Mouse (Mus musculus): ENCODE results near the gene Cox6a1. TPM values are rescaled to one million over a fixed set of nuclear protein-coding genes. Genes with fewer than 3 reads are reported as not detected.
"Not testable (repeated sequence)": the region's sequence is repeated elsewhere in the genome, so short reads cannot be mapped to it uniquely, and the experiment has no call there.

Gene Cox6a1
- polyA plus RNA-seq, 1 experiment from 2014 or later: 861 TPM

DNA sequence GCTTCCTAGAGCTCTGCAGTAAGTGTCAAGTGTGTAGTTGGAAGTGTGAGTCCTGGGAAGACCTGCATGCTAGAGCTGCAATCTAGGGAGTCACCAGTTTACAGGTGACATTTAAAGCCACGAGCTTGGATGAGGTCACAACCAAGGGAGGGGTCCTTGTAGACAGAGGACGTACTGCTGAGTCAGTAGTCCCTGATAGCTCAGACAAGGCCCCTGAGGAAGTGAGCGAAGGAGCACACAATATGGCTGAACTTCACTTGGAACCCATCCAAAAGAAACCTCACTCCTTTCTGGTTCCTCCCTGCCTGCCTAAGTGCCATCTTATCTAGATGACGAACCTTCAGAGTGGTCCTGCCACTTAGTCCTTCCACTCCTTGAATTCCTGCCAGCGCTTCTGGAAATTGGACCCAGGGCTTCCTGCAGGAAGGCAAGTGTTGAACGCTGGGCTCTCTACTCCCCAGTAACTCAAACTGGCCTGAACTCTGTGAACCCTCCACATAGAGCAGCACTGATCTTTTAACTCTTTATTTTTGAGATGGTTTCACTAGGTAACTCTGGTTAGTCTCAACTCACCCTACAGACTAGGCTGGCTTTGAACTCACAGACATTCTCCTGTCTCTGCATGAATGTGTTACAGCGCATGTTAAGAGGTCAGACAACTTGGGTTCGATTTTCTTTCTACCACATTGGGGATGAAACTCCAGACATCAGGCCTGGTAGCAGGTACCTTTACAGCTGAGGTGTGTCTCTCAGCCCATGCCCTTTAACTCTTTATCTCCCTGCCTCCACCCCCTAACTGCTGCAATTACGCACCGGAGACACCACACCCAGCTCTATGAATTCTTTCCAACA, 35.7 kb downstream of the Cox6a1 start:
- no peak overlapping the region for H3K4me3 ChIP-seq
- H3K9me3 ChIP-seq (replicated peaks): no peaks in the 10 kb centered on the region
- no peaks in the 10 kb centered on the region for H3K36me3 ChIP-seq
- peaks cover 4% of the 10 kb centered on the region for H3K27me3 ChIP-seq (ENCODE audit: low read depth, poor library complexity, severe bottlenecking)
- no peak overlapping the region for H3K27ac ChIP-seq (replicated peaks)
- DNase-seq (ENCODE audit: low spot score): no peak
- H3K4me1 ChIP-seq: peaks cover 32% of the 10 kb centered on the region
- 81% methylated on average over 10 of the region's 10 CpGs for WGBS

DNA sequence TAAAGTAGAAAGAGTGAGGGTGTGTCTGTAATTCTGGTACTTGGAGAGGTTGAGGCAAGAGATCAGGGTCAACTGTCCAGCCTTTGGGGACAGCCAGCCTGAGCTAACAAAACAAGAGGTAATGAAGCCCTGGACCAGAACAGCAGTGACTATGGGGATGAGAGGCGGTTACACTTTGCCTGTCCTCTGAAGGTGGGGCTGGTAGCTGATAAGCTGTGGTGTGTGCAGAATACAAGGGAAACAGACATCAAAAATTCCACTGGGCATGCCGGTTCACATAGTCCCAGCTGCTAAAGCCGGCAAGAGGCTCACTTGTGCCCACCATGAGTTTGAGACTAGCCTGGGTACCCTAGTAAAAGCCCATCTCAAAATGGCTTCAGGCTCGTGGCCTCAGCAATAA, 36.4 kb downstream of the Cox6a1 start:
- Histone ChIP-seq H3K4me1 (peaks cover 25% of the 10 kb centered on the region), H3K9me3 (replicated peaks) (no peaks in the 10 kb centered on the region), H3K4me3 (no peak overlapping the region), H3K36me3 (no peaks in the 10 kb centered on the region), H3K27ac (replicated peaks) (no peak overlapping the region), H3K27me3 (ENCODE audit: low read depth, poor library complexity, severe bottlenecking) (no peaks in the 10 kb centered on the region)
- DNase-seq (ENCODE audit: low spot score): no peak
- WGBS: 79% methylated on average over 4 of the region's 4 CpGs

DNA sequence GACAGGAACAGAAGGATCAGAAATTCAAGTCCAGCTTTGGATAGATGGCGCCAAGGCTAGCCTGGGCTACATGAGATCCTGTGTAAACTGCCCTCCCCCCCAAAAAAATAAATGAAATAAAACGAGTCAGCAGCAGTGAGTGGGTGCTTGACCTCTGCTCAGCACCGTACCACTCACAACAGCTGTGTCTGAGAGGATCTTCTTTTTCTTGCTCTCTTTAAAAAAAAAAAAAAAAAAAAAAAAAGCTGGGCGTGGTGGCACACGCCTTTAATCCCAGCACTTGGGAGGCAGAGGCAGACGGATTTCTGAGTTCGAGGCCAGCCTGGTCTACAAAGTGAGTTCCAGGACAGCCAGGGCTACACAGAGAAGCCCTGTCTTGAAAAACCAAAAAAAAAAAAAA, 46.6 kb downstream of the Cox6a1 start:
- not testable (repeated sequence) for DNase-seq (ENCODE audit: low spot score); H3K27ac ChIP-seq (replicated peaks); H3K9me3 ChIP-seq (replicated peaks)
- H3K4me3 ChIP-seq: peak overlapping the region; percentile 94; the same call in 1 of the 2 replicates
- 87% methylated on average over 7 of the region's 7 CpGs for WGBS
- peaks cover 26% of the 10 kb centered on the region for H3K36me3 ChIP-seq
- H3K4me1 ChIP-seq: peaks cover 31% of the 10 kb centered on the region
- peaks cover 17% of the 10 kb centered on the region for H3K27me3 ChIP-seq (ENCODE audit: low read depth, poor library complexity, severe bottlenecking)

DNA sequence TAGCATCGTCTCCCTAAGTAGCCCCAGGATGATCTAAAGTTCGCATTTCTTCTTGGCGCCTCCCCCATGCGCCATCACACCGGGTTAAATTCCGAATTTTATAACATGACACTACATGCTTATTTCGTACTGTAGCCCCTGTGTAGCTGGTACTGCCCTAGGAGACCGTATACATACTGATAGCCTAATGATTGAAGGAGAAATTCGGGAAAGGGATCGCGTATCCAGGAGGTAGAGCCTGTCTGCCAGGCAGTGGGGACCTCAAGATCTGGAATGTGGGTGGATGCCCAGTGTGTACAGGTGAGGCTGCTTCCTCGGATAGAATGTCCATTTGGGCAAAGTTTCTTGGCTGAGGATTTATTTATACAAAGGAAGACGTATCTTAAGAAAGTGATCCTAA, 47.2 kb downstream of the Cox6a1 start:
- H3K9me3 ChIP-seq (replicated peaks): no peaks in the 10 kb centered on the region
- H3K4me3 ChIP-seq: peak overlapping the region; percentile 94
- no peak for DNase-seq (ENCODE audit: low spot score)
- peaks cover 31% of the 10 kb centered on the region for H3K4me1 ChIP-seq
- peaks cover 17% of the 10 kb centered on the region for H3K27me3 ChIP-seq (ENCODE audit: low read depth, poor library complexity, severe bottlenecking)
- 34% methylated on average over 13 of the region's 13 CpGs for WGBS
- H3K27ac ChIP-seq (replicated peaks): peak overlapping the region; percentile 93
- H3K36me3 ChIP-seq: peaks cover 31% of the 10 kb centered on the region

DNA sequence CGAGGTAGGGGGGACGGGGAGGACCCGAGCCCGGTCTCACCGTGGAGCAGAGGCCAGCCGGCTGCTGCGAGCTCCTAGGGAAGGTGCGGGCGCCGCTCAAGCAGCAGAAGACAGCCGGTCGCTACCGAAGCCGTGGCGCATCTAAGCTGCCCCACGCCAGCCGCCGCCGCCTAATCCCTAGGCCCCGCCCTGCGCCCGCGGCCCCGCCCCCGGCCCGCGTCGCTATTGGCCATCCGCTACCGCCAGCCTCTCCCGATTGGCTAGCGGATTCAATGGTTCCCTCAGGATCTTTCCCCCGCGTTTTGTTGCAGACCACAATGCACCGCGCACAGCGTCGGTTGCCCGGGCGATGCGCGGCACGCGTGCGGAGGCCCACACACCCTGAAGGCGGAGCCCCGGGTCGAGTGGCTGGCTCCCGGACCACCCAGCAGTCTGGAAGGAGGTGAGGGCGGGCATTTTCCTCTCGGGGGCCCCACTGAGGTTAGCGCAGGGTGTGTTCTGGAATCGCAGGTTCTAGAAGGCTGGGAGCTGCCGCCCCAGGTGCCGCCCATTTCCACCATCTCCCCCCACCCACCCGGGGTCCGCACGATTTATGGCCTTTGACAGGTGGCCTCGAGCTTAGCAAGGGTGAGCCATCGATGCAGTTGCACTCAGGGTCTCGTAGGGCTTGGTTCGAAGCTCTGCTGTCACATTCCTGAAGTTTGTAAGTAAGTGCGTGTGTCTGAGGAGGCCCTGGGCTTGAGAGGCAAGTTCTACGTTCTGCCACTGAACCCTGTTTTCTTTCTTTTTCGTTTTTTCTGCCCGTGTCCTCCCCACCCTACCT, 47.8 kb downstream of the Cox6a1 start, which contains the start of gene Dynll1:
Gene Dynll1 (minus strand): TSS at position 208 of the 823 bp plus-strand sequence.
- Histone ChIP-seq H3K9me3 (replicated peaks) (no peaks in the 10 kb centered on the region), H3K4me3 (peak within 1 kb of the TSS; percentile 94), H3K27ac (replicated peaks) (peak within 1 kb of the TSS; percentile 93), H3K27me3 (ENCODE audit: low read depth, poor library complexity, severe bottlenecking) (peaks cover 17% of the 10 kb centered on the region), H3K4me1 (peaks cover 31% of the 10 kb centered on the region), H3K36me3 (peaks cover 37% of the 10 kb centered on the region)
- WGBS: 1% methylated on average over 65 of the region's 66 CpGs
- DNase-seq (ENCODE audit: low spot score): peak; percentile 99

DNA sequence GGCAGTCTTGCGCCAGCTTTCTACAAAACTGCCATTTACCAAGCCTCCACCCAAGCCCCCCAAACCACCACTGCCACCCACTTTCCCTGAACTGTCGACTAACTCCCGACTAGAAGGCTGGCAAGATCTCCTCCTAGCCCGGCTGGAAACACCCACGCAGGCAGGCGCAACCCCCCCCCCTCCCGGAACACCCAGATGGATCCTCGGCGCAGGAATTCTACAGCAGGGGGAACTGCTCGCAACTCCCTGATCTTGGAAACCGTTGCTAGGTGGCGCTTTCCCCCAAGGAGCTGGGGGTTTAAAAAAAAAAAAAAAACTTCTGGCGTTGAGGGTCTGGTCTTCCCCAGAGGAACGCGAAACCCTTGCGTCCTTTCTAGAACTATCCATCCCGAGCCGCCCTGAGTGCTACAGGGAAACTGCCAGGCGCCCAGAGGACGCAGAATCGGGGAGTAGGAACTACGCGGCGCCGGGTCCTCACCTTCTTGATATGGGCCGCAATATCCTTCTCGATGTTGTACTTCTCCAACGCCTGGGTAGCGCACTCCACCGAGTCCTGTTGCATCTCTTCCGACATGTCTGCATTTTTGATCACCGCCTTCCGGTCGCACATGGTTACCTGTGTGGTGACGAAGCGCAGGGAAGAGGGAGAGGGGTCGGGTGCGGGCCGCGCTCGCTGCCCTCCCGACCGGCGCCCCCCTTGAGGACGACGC, 48.6 kb downstream of the Cox6a1 start:
- Histone ChIP-seq H3K9me3 (replicated peaks) (no peaks in the 10 kb centered on the region), H3K4me3 (peak overlapping the region; percentile 94), H3K4me1 (peaks cover 31% of the 10 kb centered on the region), H3K27ac (replicated peaks) (peak overlapping the region; percentile 93), H3K36me3 (peaks cover 46% of the 10 kb centered on the region), H3K27me3 (ENCODE audit: low read depth, poor library complexity, severe bottlenecking) (peaks cover 17% of the 10 kb centered on the region)
- peak; percentile 70 for DNase-seq (ENCODE audit: low spot score)
- 2% methylated on average over 46 of the region's 46 CpGs for WGBS

DNA sequence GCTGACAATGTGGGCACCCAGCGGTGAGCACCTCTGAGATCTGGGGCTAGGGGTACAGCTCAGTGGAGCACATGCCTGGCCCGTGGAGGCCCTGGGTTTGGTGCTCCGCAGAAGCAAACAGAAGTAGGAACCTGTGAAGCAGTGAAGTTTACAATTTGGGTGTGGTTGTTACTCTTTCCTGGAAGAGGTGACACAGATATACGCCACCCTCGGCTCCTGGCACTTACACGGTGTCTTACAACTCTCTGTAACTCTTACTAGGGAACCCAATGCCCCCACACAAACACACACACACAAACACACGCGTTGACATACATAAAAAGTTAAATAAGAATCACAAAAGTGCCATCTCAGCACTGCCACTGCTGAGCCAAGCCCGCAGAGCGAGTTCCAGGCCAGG, 52.4 kb downstream of the Cox6a1 start:
- H3K9me3 ChIP-seq (replicated peaks): no peaks in the 10 kb centered on the region
- no peak overlapping the region for H3K4me3 ChIP-seq
- H3K27me3 ChIP-seq (ENCODE audit: low read depth, poor library complexity, severe bottlenecking): no peaks in the 10 kb centered on the region
- peaks cover 83% of the 10 kb centered on the region for H3K36me3 ChIP-seq
- peaks cover 24% of the 10 kb centered on the region for H3K4me1 ChIP-seq
- no peak overlapping the region for H3K27ac ChIP-seq (replicated peaks)
- 91% methylated on average over 10 of the region's 10 CpGs for WGBS
- DNase-seq (ENCODE audit: low spot score): no peak

Other genes starting within 250 kb of the Cox6a1 start
- 60.0 and 65.2 TPM in 2 replicates for gene Acads, start 229.6 kb downstream of the Cox6a1 start, polyA plus RNA-seq (2016; fragmentation: Nextera tagmentation; extraction: Ambion mirVana)
- 66.7 and 68.7 TPM in 2 replicates for gene Unc119b, start 214.0 kb downstream of the Cox6a1 start, polyA plus RNA-seq (2016; fragmentation: Nextera tagmentation; extraction: Ambion mirVana)
- gene Mlec, start 190.8 kb downstream of the Cox6a1 start, polyA plus RNA-seq (2016; fragmentation: Nextera tagmentation; extraction: Ambion mirVana): 56.5 and 69.5 TPM in 2 replicates
- gene Cabp1, start 154.6 kb downstream of the Cox6a1 start, polyA plus RNA-seq (2016; fragmentation: Nextera tagmentation; extraction: Ambion mirVana): 1.2 and 1.3 TPM in 2 replicates
- gene Pop5, start 113.1 kb downstream of the Cox6a1 start, polyA plus RNA-seq (2016; fragmentation: Nextera tagmentation; extraction: Ambion mirVana): 104 and 113 TPM in 2 replicates
- gene Rnf10, start 76.1 kb downstream of the Cox6a1 start, polyA plus RNA-seq (2016; fragmentation: Nextera tagmentation; extraction: Ambion mirVana): 133 and 134 TPM in 2 replicates
- 57.3 and 61.1 TPM in 2 replicates for gene Coq5, start 69.3 kb downstream of the Cox6a1 start, polyA plus RNA-seq (2016; fragmentation: Nextera tagmentation; extraction: Ambion mirVana)
- 1,606 and 1,767 TPM in 2 replicates for gene Dynll1, start 48.0 kb downstream of the Cox6a1 start, polyA plus RNA-seq (2016; fragmentation: Nextera tagmentation; extraction: Ambion mirVana)
- 396 and 421 TPM in 2 replicates for gene Srsf9, start 21.8 kb downstream of the Cox6a1 start, polyA plus RNA-seq (2016; fragmentation: Nextera tagmentation; extraction: Ambion mirVana)
- 36.9 and 41.3 TPM in 2 replicates for gene Gatc, start 7.8 kb downstream of the Cox6a1 start, polyA plus RNA-seq (2016; fragmentation: Nextera tagmentation; extraction: Ambion mirVana)
- gene Triap1, start 7.8 kb downstream of the Cox6a1 start, polyA plus RNA-seq (2016; fragmentation: Nextera tagmentation; extraction: Ambion mirVana): 56.4 and 60.8 TPM in 2 replicates
- 190 and 232 TPM in 2 replicates for gene Msi1, start 80.6 kb upstream of the Cox6a1 start, polyA plus RNA-seq (2016; fragmentation: Nextera tagmentation; extraction: Ambion mirVana)
- 0.41 and 0.62 TPM in 2 replicates for gene Pla2g1b, start 117.3 kb upstream of the Cox6a1 start, polyA plus RNA-seq (2016; fragmentation: Nextera tagmentation; extraction: Ambion mirVana)
- 15.2 and 17.0 TPM in 2 replicates for gene Sirt4, start 135.7 kb upstream of the Cox6a1 start, polyA plus RNA-seq (2016; fragmentation: Nextera tagmentation; extraction: Ambion mirVana)
- gene Pxn, start 157.7 kb upstream of the Cox6a1 start, polyA plus RNA-seq (2016; fragmentation: Nextera tagmentation; extraction: Ambion mirVana): 27.9 and 28.9 TPM in 2 replicates
- 1,126 and 1,338 TPM in 2 replicates for gene Rplp0, start 210.5 kb upstream of the Cox6a1 start, polyA plus RNA-seq (2016; fragmentation: Nextera tagmentation; extraction: Ambion mirVana)
- 52.5 and 61.2 TPM in 2 replicates for gene Gcn1l1, start 216.3 kb upstream of the Cox6a1 start, polyA plus RNA-seq (2016; fragmentation: Nextera tagmentation; extraction: Ambion mirVana)

Measured in midbrain, embryonic 10.5 days (tissue).